Mouse (Mus musculus) embryonic fibroblast, embryonic 13.5 days (primary cell): ENCODE results near the gene Dhx37. TPM values are rescaled to one million over a fixed set of nuclear protein-coding genes. Genes with fewer than 3 reads are reported as not detected.
A peak's percentile ranks its signal among the peaks of the same experiment; 100 is the strongest.
"Not testable (repeated sequence)": the region's sequence is repeated elsewhere in the genome, so short reads cannot be mapped to it uniquely, and the experiment has no call there.

Source experiments
- H3K27ac ChIP-seq: 2 replicates; pipeline ENCODE4 v1.5.1; 2012; ENCODE audit warnings: low read length, control low read depth, inconsistent platforms; ENCODE audit not compliant: insufficient read depth
- H3K4me1 ChIP-seq: 2 replicates; pipeline ENCODE4 v1.6.1; 2011; ENCODE audit warnings: low read length; ENCODE audit not compliant: control insufficient read depth, insufficient read depth
- H3K4me3 ChIP-seq: 2 replicates; pipeline ENCODE4 v1.5.1; 2011; ENCODE audit warnings: mild to moderate bottlenecking, control low read depth, low read length; ENCODE audit not compliant: insufficient read depth
- CTCF ChIP-seq: IDR thresholded peaks from 2 replicates; pipeline ENCODE4 v1.5.1; 2011; ENCODE audit warnings: mild to moderate bottlenecking, control low read depth, low read length, moderate library complexity, borderline replicate concordance; ENCODE audit not compliant: insufficient read depth
- POLR2A ChIP-seq: IDR thresholded peaks from 2 replicates; pipeline ENCODE4 v1.6.1; 2011; ENCODE audit warnings: low read depth, mild to moderate bottlenecking, control low read depth, low read length, moderate library complexity
- polyA plus RNA-seq: library from polyadenylated mRNA; stranded (reverse); fragments of >200 nt; gene quantifications from 2 replicates; pipeline ENCODE4 v1.2.4, GENCODE M21; 2011; ENCODE audit warnings: low read depth; ENCODE audit not compliant: missing spikeins, insufficient read length

Gene Dhx37
- polyA plus RNA-seq, 1 experiment: 18.6 TPM

- no peak for TF ChIP-seq POLR2A
- no peak for TF ChIP-seq CTCF
- no peak overlapping the region for H3K27ac ChIP-seq
Observed at GRCm38 (mm10) chr5:125403481-125404465, 30.1 kb downstream of the Dhx37 start.

GRCm38 (mm10) chr5:125402991-125403390 is 30.9 kb downstream of the Dhx37 start:
- TF ChIP-seq CTCF (no peak), POLR2A (no peak)
- Histone ChIP-seq H3K4me3 (no peak overlapping the region), H3K4me1 (0 out of 2 replicates have a peak, but pooled peaks cover 2% of the 10 kb centered on the region), H3K27ac (no peak overlapping the region)

More at GRCm38 (mm10) chr5:125403481-125404465, 30.1 kb downstream of the Dhx37 start:
- Histone ChIP-seq H3K4me1 (0 out of 2 replicates have a peak, but pooled peaks cover 2% of the 10 kb centered on the region), H3K4me3 (peak overlapping the region; percentile 30)

- no peak for TF ChIP-seq CTCF
- no peak for TF ChIP-seq POLR2A
- no peak overlapping the region for H3K27ac ChIP-seq
- no peak overlapping the region for H3K4me3 ChIP-seq
- 0 out of 2 replicates have a peak, but pooled peaks cover 2% of the 10 kb centered on the region for H3K4me1 ChIP-seq
Observed at GRCm38 (mm10) chr5:125402476-125402875, 31.4 kb downstream of the Dhx37 start.

GRCm38 (mm10) chr5:125400903-125401302 is 33.0 kb downstream of the Dhx37 start:
- TF ChIP-seq POLR2A (no peak), CTCF (no peak)

GRCm38 (mm10) chr5:125395008-125395407 is 38.9 kb downstream of the Dhx37 start:
- Histone ChIP-seq H3K27ac (peak overlapping the region; percentile 88), H3K4me3 (no peak overlapping the region), H3K4me1 (peaks cover 3% of the 10 kb centered on the region; the same call in 1 of the 2 replicates)
- TF ChIP-seq POLR2A: peak; percentile 22; the same call in 1 of the 2 replicates
- no peak for TF ChIP-seq CTCF

More at GRCm38 (mm10) chr5:125400903-125401302, 33.0 kb downstream of the Dhx37 start:
- Histone ChIP-seq H3K27ac (no peak overlapping the region), H3K4me1 (no peaks in the 10 kb centered on the region), H3K4me3 (no peak overlapping the region)

GRCm38 (mm10) chr5:125393622-125394603 is 40.0 kb downstream of the Dhx37 start:
- H3K27ac ChIP-seq: peak overlapping the region; percentile 96
- no peak overlapping the region; the same call in 1 of the 2 replicates for H3K4me3 ChIP-seq
- no peak for TF ChIP-seq CTCF
- no peak for TF ChIP-seq POLR2A
- peaks cover 3% of the 10 kb centered on the region; the same call in 1 of the 2 replicates for H3K4me1 ChIP-seq

GRCm38 (mm10) chr5:125392977-125393621 is 40.8 kb downstream of the Dhx37 start:
- peaks cover 3% of the 10 kb centered on the region; the same call in 1 of the 2 replicates for H3K4me1 ChIP-seq
- TF ChIP-seq POLR2A (peak; percentile 49; the same call in 1 of the 2 replicates), CTCF (no peak)
- H3K27ac ChIP-seq: peak overlapping the region; percentile 99
- H3K4me3 ChIP-seq: no peak overlapping the region

- TF ChIP-seq CTCF (no peak), POLR2A (no peak; the same call in 1 of the 2 replicates)
- Histone ChIP-seq H3K4me3 (no peak overlapping the region), H3K27ac (peak overlapping the region; percentile 99), H3K4me1 (peaks cover 3% of the 10 kb centered on the region; the same call in 1 of the 2 replicates)
Observed at GRCm38 (mm10) chr5:125392618-125392976, 41.3 kb downstream of the Dhx37 start.

- H3K4me3 ChIP-seq, H3K4me1 ChIP-seq: not testable (repeated sequence)
- peak overlapping the region; percentile 99 for H3K27ac ChIP-seq
Observed at GRCm38 (mm10) chr5:125392176-125392575, 41.7 kb downstream of the Dhx37 start.
